Mouse (Mus musculus) cerebellum, adult 2 months (tissue): ENCODE measurements at regions not wholly inside any gene's neighbourhood (a gene's known extent, or its start where the extent isn't known, plus 50 kb on each side); places are given as distances from the start of the nearest gene placed in this dataset.

Source experiments
- DNase-seq, 2 experiments: peaks; one replicate each; pipeline ENCODE4 v3.0.0; 2021
- H3K27ac ChIP-seq: fragments of 200-500 bp; 2 replicates; pipeline ENCODE4 v1.5.1; 2012; ENCODE audit warnings: low read length, control low read depth, inconsistent platforms; ENCODE audit not compliant: insufficient read depth
- H3K27me3 ChIP-seq: fragments of 200-500 bp; 2 replicates; pipeline ENCODE4 v1.6.1; 2012; ENCODE audit warnings: inconsistent platforms, mild to moderate bottlenecking, low read length, moderate library complexity; ENCODE audit not compliant: control insufficient read depth, insufficient read depth
- H3K4me1 ChIP-seq: fragments of 200-500 bp; 2 replicates; pipeline ENCODE4 v1.6.1; 2011; ENCODE audit warnings: low read length; ENCODE audit not compliant: control insufficient read depth, insufficient read depth
- H3K4me3 ChIP-seq: fragments of 200-500 bp; replicated peaks from 2 replicates; pipeline ENCODE3; 2011; ENCODE audit warnings: mild to moderate bottlenecking, low read depth, low read length, control low read depth; ENCODE audit not compliant: insufficient read depth
- CTCF ChIP-seq: fragments of 200-500 bp; IDR thresholded peaks from 2 replicates; pipeline ENCODE4 v1.5.1; 2011; ENCODE audit warnings: low read depth, mild to moderate bottlenecking, control low read depth, low read length, moderate library complexity, borderline replicate concordance; ENCODE audit not compliant: insufficient read depth
- POLR2A ChIP-seq: fragments of 200-500 bp; IDR thresholded peaks from 2 replicates; pipeline ENCODE4 v1.6.1; 2011; ENCODE audit warnings: low read length, control low read depth, borderline replicate concordance; ENCODE audit not compliant: insufficient read depth
- WGBS: fragments of 180-500 bp; shearing (Covaris S2); methylation state at CpG from one replicate; pipeline ENCODE4 v1.1.7; 2018; 5-methylcytosine and 5-hydroxymethylcytosine counted together

DNA sequence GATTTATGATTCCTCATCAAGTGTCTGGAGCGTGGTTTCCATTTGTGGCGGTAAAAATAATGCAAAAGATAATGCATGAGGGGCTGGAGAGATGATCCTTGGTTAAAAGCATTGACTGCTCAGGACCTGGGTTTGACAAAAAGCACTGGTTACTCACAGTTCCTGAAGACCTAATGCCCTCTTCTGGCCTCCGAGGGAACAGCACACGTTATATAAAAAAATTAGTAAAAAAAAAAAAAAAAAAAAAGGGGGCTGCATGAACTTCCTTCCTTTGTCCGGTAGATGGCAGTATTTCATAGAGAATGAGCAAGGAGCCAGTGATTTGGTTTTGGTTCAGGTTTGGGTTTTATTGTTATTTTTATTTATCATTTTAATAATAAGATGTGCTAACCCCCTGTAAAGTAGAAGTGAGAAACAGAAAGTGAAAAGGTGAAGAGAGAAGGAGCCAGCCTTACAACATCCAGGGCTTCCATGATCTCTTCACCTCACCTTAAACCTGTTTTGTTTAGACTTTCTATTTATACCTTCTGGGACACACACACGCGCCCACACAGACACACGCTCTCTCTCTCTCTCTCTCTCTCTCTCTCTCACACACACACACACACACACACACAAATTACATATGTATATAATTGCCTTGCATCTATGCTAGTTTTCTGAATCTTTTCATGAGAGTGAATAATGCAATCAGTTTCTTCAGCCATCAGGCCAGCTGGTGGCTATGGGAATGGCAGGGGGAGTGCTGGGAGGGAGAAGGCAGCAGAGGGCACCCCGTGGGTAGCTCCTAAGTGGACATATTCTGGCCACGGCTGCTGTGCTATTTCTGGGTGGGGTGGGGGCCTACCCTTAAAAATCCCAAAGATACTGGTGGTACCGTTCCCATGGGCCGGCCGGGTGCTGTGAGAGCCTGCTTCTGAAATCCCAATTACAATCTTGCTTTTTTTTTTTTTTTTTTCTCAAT, 230.0 kb downstream of the Poteg start:
- WGBS = 22% methylated on average over 13 of the region's 13 CpGs
- peak; percentile 43 to 51 for DNase-seq
- no peak for TF ChIP-seq POLR2A
- TF ChIP-seq CTCF = peak; percentile 32; the same call in 1 of the 2 replicates
- Histone ChIP-seq H3K27me3 (no peaks in the 10 kb centered on the region), H3K4me1 (0 out of 2 replicates have a peak, but pooled peaks cover 4% of the 10 kb centered on the region), H3K4me3 (peak overlapping the region; percentile 16), H3K27ac (no peak overlapping the region)

DNA sequence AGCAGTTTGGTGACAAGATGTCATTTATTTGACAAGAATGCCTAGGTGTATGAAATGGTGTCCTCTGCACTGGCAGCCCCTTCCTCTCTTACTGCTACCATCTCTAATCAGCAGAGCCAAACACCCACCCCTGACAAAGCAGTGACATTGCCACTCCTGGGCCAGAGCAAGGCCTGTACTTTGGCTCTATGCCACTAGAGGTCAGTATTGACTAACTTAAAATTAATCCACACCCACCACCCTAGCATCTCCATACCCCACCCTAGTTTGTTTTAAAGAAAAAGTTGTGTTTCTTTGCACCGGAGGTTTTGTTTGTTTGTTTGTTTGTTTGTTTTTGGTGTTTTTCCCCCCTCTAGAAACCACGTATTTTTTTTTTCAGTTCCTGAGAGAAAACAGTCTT, 231.7 kb downstream of the Poteg start:
- no peaks in the 10 kb centered on the region; the same call in 1 of the 2 replicates for H3K27me3 ChIP-seq
- H3K4me3 ChIP-seq = no peak overlapping the region
- WGBS = 3% methylated on average over 2 of the region's 2 CpGs
- TF ChIP-seq POLR2A (no peak), CTCF (peak; percentile 59; the same call in 1 of the 2 replicates)
- 0 out of 2 replicates have a peak, but pooled peaks cover 4% of the 10 kb centered on the region for H3K4me1 ChIP-seq
- DNase-seq = peak; percentile 24 to 29
- H3K27ac ChIP-seq = no peak overlapping the region

DNA sequence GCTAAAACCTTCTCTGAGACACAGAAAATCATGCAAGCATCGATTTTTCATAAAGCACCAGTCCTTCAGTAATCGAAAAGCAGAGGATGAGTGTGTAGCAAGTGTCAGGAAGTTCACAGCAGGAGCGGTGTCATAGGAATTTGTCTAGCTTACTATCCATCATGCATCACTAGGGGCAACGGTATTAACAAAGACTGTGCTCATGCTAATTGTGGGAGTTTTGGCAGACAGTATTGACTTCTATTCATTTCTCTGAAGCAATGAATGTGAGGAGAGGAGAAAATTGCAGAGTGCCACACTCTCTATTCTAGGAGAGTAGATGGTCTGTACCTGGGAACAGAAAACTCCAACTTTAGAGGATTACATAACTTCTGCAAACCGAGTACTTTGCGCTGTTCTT, 274.5 kb downstream of the Poteg start:
- Histone ChIP-seq H3K4me1 (no peaks in the 10 kb centered on the region), H3K27ac (no peak overlapping the region), H3K4me3 (no peak overlapping the region), H3K27me3 (no peaks in the 10 kb centered on the region)
- TF ChIP-seq POLR2A (no peak), CTCF (no peak)
- peak in 1 of 2 experiments; percentile 1 for DNase-seq
- WGBS = 21% methylated on average over 6 of the region's 6 CpGs

DNA sequence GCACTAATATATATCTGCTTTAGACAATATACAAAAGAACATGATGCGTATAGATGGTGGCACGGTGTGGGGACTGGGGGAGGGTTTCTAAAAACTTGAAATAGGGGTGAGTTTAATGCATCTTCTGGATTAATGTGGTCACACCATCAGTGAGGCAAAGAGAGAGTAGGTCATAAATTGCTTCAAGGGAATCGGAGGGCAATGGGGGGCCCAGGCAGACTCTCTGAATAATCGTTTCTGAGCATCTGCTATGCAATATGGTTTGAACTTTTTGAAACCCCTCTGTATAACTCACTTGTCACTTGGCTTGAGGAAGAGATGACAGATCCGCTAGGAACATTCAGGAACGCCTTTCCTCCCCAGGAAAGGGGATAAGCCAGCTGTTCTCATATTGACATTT, 322.8 kb downstream of the Poteg start:
- no peaks in the 10 kb centered on the region for H3K27me3 ChIP-seq
- TF ChIP-seq POLR2A (no peak), CTCF (no peak)
- no peak for DNase-seq
- H3K4me3 ChIP-seq = no peak overlapping the region
- no peak overlapping the region for H3K27ac ChIP-seq
- WGBS = 32% methylated on average over 6 of the region's 6 CpGs
- H3K4me1 ChIP-seq = no peaks in the 10 kb centered on the region

DNA sequence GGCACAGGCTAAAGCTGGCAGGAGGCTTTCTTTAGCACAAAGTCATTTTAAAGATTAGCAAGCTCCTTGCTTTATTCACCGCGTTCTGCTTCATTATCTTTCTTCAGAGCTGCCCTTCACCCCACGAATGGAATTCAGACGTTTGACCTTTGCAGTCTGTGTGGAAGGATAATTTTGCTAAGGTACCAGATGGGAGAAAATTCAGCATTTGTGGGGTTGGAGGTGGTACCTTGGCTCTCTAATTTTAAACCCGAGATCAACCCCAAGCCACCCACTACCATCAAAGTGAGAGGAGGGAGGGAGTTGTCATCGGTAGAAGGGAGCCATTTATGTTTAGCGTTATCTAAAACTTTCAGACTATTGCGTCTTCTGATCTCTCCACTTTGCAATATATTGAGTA, 323.3 kb downstream of the Poteg start:
- no peaks in the 10 kb centered on the region for H3K27me3 ChIP-seq
- no peaks in the 10 kb centered on the region for H3K4me1 ChIP-seq
- 24% methylated on average over 8 of the region's 8 CpGs for WGBS
- DNase-seq = no peak
- H3K27ac ChIP-seq = no peak overlapping the region
- TF ChIP-seq CTCF (no peak), POLR2A (no peak)
- H3K4me3 ChIP-seq = no peak overlapping the region

DNA sequence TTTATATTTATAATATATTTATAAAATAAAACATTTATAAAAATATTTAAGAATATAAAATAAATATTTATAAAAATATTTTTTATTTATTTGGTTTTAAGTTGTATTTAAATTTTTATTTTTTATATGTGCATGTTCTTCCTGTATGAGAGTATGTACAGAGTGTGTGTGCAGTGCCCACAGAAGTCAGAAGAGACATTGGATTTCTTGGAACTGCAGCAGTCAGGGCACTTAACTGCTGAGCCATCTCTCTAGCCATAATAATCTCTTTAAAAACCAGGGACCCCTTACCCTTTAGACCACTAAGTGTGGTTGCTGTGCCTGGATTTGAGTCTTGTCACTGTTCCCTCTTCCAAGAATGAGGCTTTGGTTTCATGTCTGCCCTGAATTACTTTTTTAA, 323.8 kb downstream of the Poteg start:
- no peak overlapping the region for H3K4me3 ChIP-seq
- DNase-seq = no peak
- H3K27me3 ChIP-seq = no peaks in the 10 kb centered on the region
- TF ChIP-seq CTCF = no peak
- TF ChIP-seq POLR2A = no peak
- H3K27ac ChIP-seq = no peak overlapping the region
- H3K4me1 ChIP-seq = no peaks in the 10 kb centered on the region

DNA sequence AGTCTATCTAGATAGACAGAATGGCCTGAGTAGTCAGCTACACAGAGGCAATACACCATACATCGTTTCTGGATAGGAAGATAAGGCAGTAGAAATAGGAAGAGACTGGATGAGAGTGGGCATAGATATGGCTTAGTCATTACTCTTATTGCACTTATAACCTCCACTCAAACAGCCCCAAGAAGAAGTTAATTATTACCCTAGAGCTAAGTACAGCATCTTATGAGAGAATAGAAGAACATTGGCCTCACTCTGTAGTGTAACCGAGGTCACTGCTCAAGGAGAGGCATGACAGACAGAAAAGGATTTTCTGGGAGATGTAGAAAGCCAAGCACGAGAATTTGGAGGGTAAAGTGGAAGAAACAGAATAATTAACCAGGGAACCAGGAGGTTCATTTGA, 331.5 kb downstream of the Poteg start:
- Histone ChIP-seq H3K4me3 (no peak overlapping the region), H3K27me3 (no peaks in the 10 kb centered on the region), H3K27ac (no peak overlapping the region), H3K4me1 (no peaks in the 10 kb centered on the region)
- no peak for DNase-seq
- no peak for TF ChIP-seq CTCF
- TF ChIP-seq POLR2A = no peak
- WGBS = 72% methylated on average over 3 of the region's 3 CpGs
